Mouse (Mus musculus): ENCODE measurements around the gene Rpgrip1l. TPM values are rescaled to one million over a fixed set of nuclear protein-coding genes. Genes with fewer than 3 reads are reported as not detected.

Rpgrip1l gene
- total and polyA plus RNA-seq, 3 experiments: 2.1 to 5.0 (median 3.8) TPM

DNA sequence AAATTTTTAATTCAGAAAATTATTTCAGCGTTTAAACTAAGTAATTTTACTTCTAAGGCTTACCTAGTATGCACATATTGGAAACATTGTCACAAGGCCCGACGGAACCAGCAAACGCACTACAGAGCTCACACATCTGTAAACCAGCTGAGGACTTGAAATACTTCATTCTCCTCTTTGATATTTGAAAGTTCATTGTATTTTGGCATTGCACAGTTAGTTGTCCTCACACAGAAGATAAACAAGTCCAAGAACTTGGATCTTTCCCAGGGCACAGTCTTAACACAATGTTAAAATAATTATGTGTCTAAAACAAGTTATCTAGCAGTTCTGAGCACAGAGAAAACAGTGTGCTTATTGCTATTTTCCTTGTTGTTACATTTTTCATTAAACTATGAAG lies 22.5 kb downstream of the Rpgrip1l start:
- Histone ChIP-seq H3K4me1 (ENCODE audit: control insufficient read depth in 1 of 2, insufficient read depth in 2 of 2) (no peaks in the 10 kb centered on the region), H3K27me3 (replicated peaks) (no peaks in the 10 kb centered on the region), H3K79me2 (replicated peaks; ENCODE audit: control insufficient read depth, extremely low read depth, insufficient read depth, poor library complexity, severe bottlenecking) (no peaks in the 10 kb centered on the region), H3K4me3 (replicated peaks in 1 of 3; ENCODE audit: low read depth in 2 of 3, low read length in 2 of 3, poor library complexity in 1 of 3) (no peak overlapping the region), H3K27ac (ENCODE audit: insufficient read depth, low read depth) (no peak overlapping the region), H3K9me3 (replicated peaks; ENCODE audit: low read length) (no peaks in the 10 kb centered on the region), H3K4me2 (ENCODE audit: insufficient read depth, low read depth, poor library complexity, severe bottlenecking) (no peak overlapping the region), H3K9ac (ENCODE audit: insufficient read depth, low read depth) (no peak overlapping the region), H3K36me3 (replicated peaks in 1 of 2; ENCODE audit: control insufficient read depth in 1 of 2, insufficient read depth in 1 of 2, low read length in 1 of 2) (peaks cover 0 to 3% of the 10 kb centered on the region in 2 experiments)
- in situ Hi-C loops (cut with MboI; ENCODE audit: low pct_ligation_motif_present, low pct_unique_long_range_greater_than_20kb, low sequenced_read_pairs) (no loop called here), dilution Hi-C loops (cut with MboI; ENCODE audit: extremely low pct_ligation_motif_present, extremely low pct_unique_long_range_greater_than_20kb, low sequenced_read_pairs) (no loop called here)
- DNase-seq (ENCODE audit: extremely low read depth): no peak
- TF ChIP-seq CHD1 (IDR thresholded peaks at IDR 0.05; ENCODE audit: low read depth, low read length): no peak
- no peak for TF ChIP-seq MAX (IDR thresholded peaks at IDR 0.05; ENCODE audit: low read length)
- no peak for TF ChIP-seq MXI1 (IDR thresholded peaks at IDR 0.05; ENCODE audit: low read depth, low read length)

DNA sequence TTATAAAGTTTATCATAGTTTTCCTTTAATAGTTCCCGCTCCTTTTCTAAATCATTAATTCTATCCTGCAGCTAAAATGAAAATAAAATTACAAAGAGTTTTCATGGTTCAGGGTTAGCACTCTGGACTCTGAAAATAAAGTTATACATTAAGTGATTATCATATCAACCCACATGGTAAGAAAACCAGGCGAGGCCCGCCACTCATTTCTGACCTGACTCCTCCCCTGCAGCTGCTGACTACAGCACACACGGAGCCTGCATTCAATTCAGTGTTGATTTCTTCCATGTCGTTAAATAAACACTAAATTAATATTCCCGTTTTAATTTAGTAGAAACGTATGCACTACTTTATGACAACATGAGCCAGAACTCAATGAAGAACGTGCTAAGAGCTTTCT lies 26.8 kb downstream of the Rpgrip1l start:
- Histone ChIP-seq H3K4me3 (replicated peaks in 1 of 3; ENCODE audit: low read depth in 2 of 3, low read length in 2 of 3, poor library complexity in 1 of 3) (no peak overlapping the region), H3K27ac (ENCODE audit: insufficient read depth, low read depth) (no peak overlapping the region), H3K4me1 (ENCODE audit: control insufficient read depth in 1 of 2, insufficient read depth in 2 of 2) (no peaks in the 10 kb centered on the region), H3K9me3 (replicated peaks; ENCODE audit: low read length) (no peaks in the 10 kb centered on the region), H3K4me2 (ENCODE audit: insufficient read depth, low read depth, poor library complexity, severe bottlenecking) (no peak overlapping the region), H3K79me2 (replicated peaks; ENCODE audit: control insufficient read depth, extremely low read depth, insufficient read depth, poor library complexity, severe bottlenecking) (no peaks in the 10 kb centered on the region), H3K36me3 (replicated peaks in 1 of 2; ENCODE audit: control insufficient read depth in 1 of 2, insufficient read depth in 1 of 2, low read length in 1 of 2) (peaks cover 0 to 4% of the 10 kb centered on the region in 2 experiments), H3K27me3 (replicated peaks) (no peaks in the 10 kb centered on the region), H3K9ac (ENCODE audit: insufficient read depth, low read depth) (no peak overlapping the region)
- in situ Hi-C loops (cut with MboI; ENCODE audit: low pct_ligation_motif_present, low pct_unique_long_range_greater_than_20kb, low sequenced_read_pairs): no loop called here
- no peak for DNase-seq (ENCODE audit: extremely low read depth)
- TF ChIP-seq GABPA (IDR thresholded peaks at IDR 0.05; ENCODE audit: insufficient replicate concordance, low read depth, low read length) (no peak), HCFC1 (IDR thresholded peaks at IDR 0.05; ENCODE audit: low read depth, low read length) (no peak), CHD2 (IDR thresholded peaks at IDR 0.05; ENCODE audit: low read length) (no peak), ETS1 (conservative IDR thresholded peaks at IDR 0.05; ENCODE audit: low read depth, low read length) (no peak), ZKSCAN1 (IDR thresholded peaks at IDR 0.05; ENCODE audit: borderline replicate concordance, low read depth, low read length) (no peak)
- dilution Hi-C loops (cut with MboI; ENCODE audit: extremely low pct_ligation_motif_present, extremely low pct_unique_long_range_greater_than_20kb, low sequenced_read_pairs): no loop called here

DNA sequence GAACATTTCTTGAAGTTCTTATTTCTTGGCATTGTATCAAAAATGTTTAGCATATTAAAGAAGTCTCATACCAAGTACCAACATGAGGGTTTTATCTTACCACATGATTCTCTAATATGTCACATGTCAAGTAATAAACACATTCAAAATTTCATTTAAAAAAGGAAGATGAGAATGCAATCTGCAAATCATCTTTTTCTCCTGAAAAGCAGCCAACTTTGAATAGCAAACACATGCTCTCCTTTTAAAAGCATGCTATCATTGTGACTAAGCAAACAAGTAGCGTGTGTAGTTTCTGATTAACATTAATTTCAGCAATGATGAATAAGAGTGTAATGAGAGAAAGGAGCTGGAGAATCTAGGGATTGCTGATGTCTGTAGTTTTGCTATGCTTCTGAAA lies 29.2 kb downstream of the Rpgrip1l start:
- H3K4me3 ChIP-seq (replicated peaks in 1 of 3; ENCODE audit: low read depth in 2 of 3, low read length in 2 of 3, poor library complexity in 1 of 3): no peak overlapping the region
- H3K9me3 ChIP-seq (replicated peaks; ENCODE audit: low read length): no peaks in the 10 kb centered on the region
- no peak overlapping the region for H3K27ac ChIP-seq (ENCODE audit: insufficient read depth, low read depth)
- dilution Hi-C loops (cut with MboI; ENCODE audit: extremely low pct_ligation_motif_present, extremely low pct_unique_long_range_greater_than_20kb, low sequenced_read_pairs) (no loop called here), in situ Hi-C loops (cut with MboI; ENCODE audit: low pct_ligation_motif_present, low pct_unique_long_range_greater_than_20kb, low sequenced_read_pairs) (no loop called here)
- H3K79me2 ChIP-seq (replicated peaks; ENCODE audit: control insufficient read depth, extremely low read depth, insufficient read depth, poor library complexity, severe bottlenecking): no peaks in the 10 kb centered on the region
- H3K4me2 ChIP-seq (ENCODE audit: insufficient read depth, low read depth, poor library complexity, severe bottlenecking): no peak overlapping the region
- no peak for DNase-seq (ENCODE audit: extremely low read depth)
- H3K36me3 ChIP-seq (replicated peaks in 1 of 2; ENCODE audit: control insufficient read depth in 1 of 2, insufficient read depth in 1 of 2, low read length in 1 of 2): peaks cover 0 to 4% of the 10 kb centered on the region in 2 experiments
- H3K4me1 ChIP-seq (ENCODE audit: control insufficient read depth in 1 of 2, insufficient read depth in 2 of 2): no peaks in the 10 kb centered on the region
- H3K9ac ChIP-seq (ENCODE audit: insufficient read depth, low read depth): no peak overlapping the region
- TF ChIP-seq POLR2A (IDR thresholded peaks at IDR 0.05; ENCODE audit: low read depth, low read length) (no peak), UBTF (IDR thresholded peaks at IDR 0.05; ENCODE audit: low read depth, low read length) (no peak), KAT2A (IDR thresholded peaks at IDR 0.05; ENCODE audit: insufficient replicate concordance, low read length) (no peak), JUND (conservative IDR thresholded peaks at IDR 0.05; ENCODE audit: low read depth, low read length) (no peak), MEF2A (IDR thresholded peaks at IDR 0.05; ENCODE audit: borderline replicate concordance, low read depth, low read length) (no peak), RAD21 (IDR thresholded peaks at IDR 0.05; ENCODE audit: low read depth, low read length) (no peak), MXI1 (IDR thresholded peaks at IDR 0.05; ENCODE audit: low read depth, low read length) (no peak), E2F4 (IDR thresholded peaks at IDR 0.05; ENCODE audit: insufficient replicate concordance, low read depth, low read length) (no peak), IRF4 (IDR thresholded peaks at IDR 0.05; ENCODE audit: low read depth, low read length) (no peak), ZC3H11A (IDR thresholded peaks at IDR 0.05; ENCODE audit: low read depth, low read length) (no peak), BHLHE40 (IDR thresholded peaks at IDR 0.05; ENCODE audit: low read depth, low read length) (no peak)
- no peaks in the 10 kb centered on the region for H3K27me3 ChIP-seq (replicated peaks)

Data from CH12.LX (cell line).